Mouse (Mus musculus) testis, postnatal 10 days (tissue): Measurements from ENCODE around the gene Ms4a4c.
"Not testable (repeated sequence)": the region's sequence is repeated elsewhere in the genome, so short reads cannot be mapped to it uniquely, and the experiment has no call there.

Experiments used
- DNase-seq: peaks from one replicate; pipeline ENCODE4 v3.0.0; 2021; ENCODE audit warnings: low spot score

Gene Ms4a4c

GRCm38 (mm10) chr19:11404527-11404926 lies at the start of gene Ms4a4c:
Gene Ms4a4c (plus strand): TSS chr19:11404770.
- no peak for DNase-seq

GRCm38 (mm10) chr19:11355730-11356129 lies 48.8 kb upstream of the Ms4a4c start:
- no peak for DNase-seq

- no peak for DNase-seq
Observed at GRCm38 (mm10) chr19:11360106-11360505, 44.5 kb upstream of the Ms4a4c start.

- no peak for DNase-seq
Observed at GRCm38 (mm10) chr19:11362002-11362401, 42.6 kb upstream of the Ms4a4c start.

- no peak for DNase-seq
Observed at GRCm38 (mm10) chr19:11368310-11368709, 36.3 kb upstream of the Ms4a4c start.

- no peak for DNase-seq
Observed at GRCm38 (mm10) chr19:11371181-11371580, 33.4 kb upstream of the Ms4a4c start.

- DNase-seq: no peak
Observed at GRCm38 (mm10) chr19:11375273-11375672, 29.3 kb upstream of the Ms4a4c start, which contains the start of gene Ms4a4a. Gene Ms4a4a (plus strand): TSS chr19:11375523.

- no peak for DNase-seq
Observed at GRCm38 (mm10) chr19:11376399-11376798, 28.2 kb upstream of the Ms4a4c start.

- no peak for DNase-seq
Observed at GRCm38 (mm10) chr19:11387109-11387508, 17.5 kb upstream of the Ms4a4c start.

GRCm38 (mm10) chr19:11387685-11388084 lies 16.9 kb upstream of the Ms4a4c start:
- DNase-seq: no peak

GRCm38 (mm10) chr19:11388949-11389348 lies 15.6 kb upstream of the Ms4a4c start:
- DNase-seq: no peak

- no peak for DNase-seq
Observed at GRCm38 (mm10) chr19:11395769-11396168, 8.8 kb upstream of the Ms4a4c start.

GRCm38 (mm10) chr19:11407428-11407827 lies 2.9 kb downstream of the Ms4a4c start:
- no peak for DNase-seq

- DNase-seq: no peak
Observed at GRCm38 (mm10) chr19:11408591-11408990, 4.0 kb downstream of the Ms4a4c start.

- no peak for DNase-seq
Observed at GRCm38 (mm10) chr19:11411640-11412039, 7.1 kb downstream of the Ms4a4c start.

GRCm38 (mm10) chr19:11414084-11414483 lies 9.5 kb downstream of the Ms4a4c start:
- DNase-seq: no peak

GRCm38 (mm10) chr19:11415581-11415980 lies 11.0 kb downstream of the Ms4a4c start:
- no peak for DNase-seq

GRCm38 (mm10) chr19:11418865-11419264 lies 14.3 kb downstream of the Ms4a4c start:
- DNase-seq: not testable (repeated sequence)

- DNase-seq: not testable (repeated sequence)
Observed at GRCm38 (mm10) chr19:11431209-11431608, 26.6 kb downstream of the Ms4a4c start.

- no peak for DNase-seq
Observed at GRCm38 (mm10) chr19:11435058-11435834, 30.7 kb downstream of the Ms4a4c start.

GRCm38 (mm10) chr19:11443338-11443737 lies 38.8 kb downstream of the Ms4a4c start, which contains the start of gene Ms4a4b:
Gene Ms4a4b (plus strand): TSS chr19:11443553.
- no peak for DNase-seq

- no peak for DNase-seq
Observed at GRCm38 (mm10) chr19:11443964-11444363, 39.4 kb downstream of the Ms4a4c start.

- DNase-seq: no peak
Observed at GRCm38 (mm10) chr19:11447238-11447637, 42.7 kb downstream of the Ms4a4c start.

GRCm38 (mm10) chr19:11459041-11459440 lies 54.5 kb downstream of the Ms4a4c start:
- DNase-seq: not testable (repeated sequence)
